Mouse (Mus musculus): Measurements from ENCODE around the gene Dtl. TPM values are rescaled to one million over a fixed set of nuclear protein-coding genes. Genes with fewer than 3 reads are reported as not detected.
A peak's percentile ranks its signal among the peaks of the same experiment; 100 is the strongest.

Gene Dtl
- polyA plus RNA-seq, 1 experiment from 2014 or later, result 7.7 TPM

DNA sequence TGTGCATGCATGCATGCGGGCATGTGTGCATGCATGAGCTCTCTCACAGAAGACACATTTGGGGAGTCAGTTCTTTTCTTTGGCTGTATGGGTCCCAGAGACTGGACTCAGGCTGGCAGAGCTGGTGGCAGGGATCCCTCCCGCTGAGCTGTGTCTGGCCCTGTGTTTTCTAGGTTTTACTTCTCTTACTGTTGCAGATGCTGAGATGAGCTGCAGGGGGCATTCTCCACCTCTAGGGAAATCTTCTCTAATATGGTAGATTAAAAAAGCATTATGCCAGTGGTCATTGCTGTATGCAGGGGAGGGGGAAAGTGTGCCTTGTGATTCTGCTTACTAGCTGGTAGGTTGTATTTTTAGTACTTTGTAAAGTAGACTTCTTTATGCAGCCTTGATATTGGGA lies 10.4 kb upstream of the Dtl start:
- Histone ChIP-seq H3K9ac (no peak overlapping the region), H3K36me3 (replicated peaks; ENCODE audit: control insufficient read depth, insufficient read depth) (peaks cover 74% of the 10 kb centered on the region), H3K27me3 (ENCODE audit: control insufficient read depth, insufficient read depth, low read length) (no peaks in the 10 kb centered on the region), H3K4me1 (replicated peaks; ENCODE audit: control insufficient read depth, insufficient read depth, low read length) (no peaks in the 10 kb centered on the region), H3K9me3 (ENCODE audit: control insufficient read depth, low read length) (no peaks in the 10 kb centered on the region), H3K4me3 (replicated peaks; ENCODE audit: low read length) (no peak overlapping the region), H3K27ac (no peak overlapping the region), H3K4me2 (replicated peaks) (no peak overlapping the region)
- WGBS, result 89% methylated on average over 2 of the region's 2 CpGs
- no peak for DNase-seq (ENCODE audit: low spot score)
- ATAC-seq (ENCODE audit: low FRiP score), result no peak

DNA sequence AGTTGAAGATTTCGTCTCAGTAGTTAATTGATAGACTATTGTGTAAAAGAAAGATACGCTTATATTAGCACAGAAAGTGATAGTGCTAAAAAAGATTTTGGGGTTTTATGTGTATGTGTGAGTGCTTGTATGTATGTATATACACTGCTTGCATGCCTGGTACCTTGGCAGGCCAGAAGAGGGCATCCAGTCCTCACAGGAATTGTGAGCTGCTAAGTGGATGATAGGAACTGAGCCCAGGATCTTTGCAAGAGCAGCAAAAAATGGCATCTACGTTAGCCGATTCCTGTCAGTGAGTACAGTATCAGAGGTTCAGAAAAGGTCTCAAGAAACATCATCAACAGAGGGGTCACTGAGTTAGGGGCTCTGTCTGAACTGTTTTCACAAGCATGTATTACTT lies 9.1 kb upstream of the Dtl start:
- ATAC-seq (ENCODE audit: low FRiP score) (no peak), DNase-seq (ENCODE audit: low spot score) (no peak)
- H3K27ac ChIP-seq, result no peak overlapping the region
- H3K9ac ChIP-seq, result no peak overlapping the region
- WGBS, result 96% methylated on average over 4 of the region's 4 CpGs
- H3K4me3 ChIP-seq (replicated peaks; ENCODE audit: low read length), result no peak overlapping the region
- no peaks in the 10 kb centered on the region for H3K9me3 ChIP-seq (ENCODE audit: control insufficient read depth, low read length)
- H3K4me1 ChIP-seq (replicated peaks; ENCODE audit: control insufficient read depth, insufficient read depth, low read length), result no peaks in the 10 kb centered on the region
- peaks cover 64% of the 10 kb centered on the region for H3K36me3 ChIP-seq (replicated peaks; ENCODE audit: control insufficient read depth, insufficient read depth)
- H3K4me2 ChIP-seq (replicated peaks), result no peak overlapping the region
- H3K27me3 ChIP-seq (ENCODE audit: control insufficient read depth, insufficient read depth, low read length), result no peaks in the 10 kb centered on the region

DNA sequence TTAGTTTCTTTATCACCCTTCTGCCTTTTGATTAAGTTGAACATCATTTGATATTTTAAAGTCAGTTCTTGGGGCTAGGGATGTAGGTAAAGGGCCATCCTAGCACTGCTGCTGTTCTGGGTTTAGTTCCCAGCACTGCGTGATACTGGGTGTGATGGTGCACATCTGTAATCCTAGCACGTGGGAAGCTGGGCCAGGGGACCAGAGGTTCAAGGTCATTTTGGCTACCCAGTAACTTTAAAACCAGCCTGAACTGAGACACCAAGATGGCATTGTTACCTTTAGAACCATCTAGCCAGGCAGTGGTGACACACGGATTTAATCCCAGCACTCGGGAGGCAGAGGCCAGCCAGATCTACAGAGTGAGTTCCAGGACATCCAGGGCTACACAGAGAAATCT lies 8.5 kb upstream of the Dtl start:
- Histone ChIP-seq H3K4me3 (replicated peaks; ENCODE audit: low read length) (no peak overlapping the region), H3K27ac (no peak overlapping the region), H3K9ac (no peak overlapping the region), H3K27me3 (ENCODE audit: control insufficient read depth, insufficient read depth, low read length) (no peaks in the 10 kb centered on the region), H3K4me1 (replicated peaks; ENCODE audit: control insufficient read depth, insufficient read depth, low read length) (no peaks in the 10 kb centered on the region), H3K9me3 (ENCODE audit: control insufficient read depth, low read length) (no peaks in the 10 kb centered on the region), H3K4me2 (replicated peaks) (no peak overlapping the region), H3K36me3 (replicated peaks; ENCODE audit: control insufficient read depth, insufficient read depth) (peaks cover 58% of the 10 kb centered on the region)
- no peak for ATAC-seq (ENCODE audit: low FRiP score)
- DNase-seq (ENCODE audit: low spot score), result no peak
- 97% methylated on average over 4 of the region's 4 CpGs for WGBS

DNA sequence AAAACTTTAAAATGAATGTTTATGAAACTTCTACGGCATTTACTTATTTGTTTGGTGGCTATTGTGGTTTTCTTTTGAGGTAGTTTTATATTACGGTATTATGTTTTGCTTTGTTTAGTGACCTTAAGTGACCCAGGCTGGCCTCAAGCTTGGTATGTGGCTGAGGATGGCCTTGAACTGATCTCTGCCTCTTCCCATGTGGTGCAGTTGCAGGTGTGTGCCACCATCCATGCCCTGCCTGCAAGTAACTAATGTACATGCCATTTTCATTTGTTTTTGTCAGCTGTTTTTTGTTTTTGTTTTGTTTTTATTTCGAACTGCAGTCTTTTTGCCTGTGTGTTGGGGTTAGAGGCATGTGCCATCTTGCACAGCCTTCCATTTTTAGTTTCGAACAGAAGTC lies 6.3 kb upstream of the Dtl start:
- Histone ChIP-seq H3K4me1 (replicated peaks; ENCODE audit: control insufficient read depth, insufficient read depth, low read length) (peaks cover 15% of the 10 kb centered on the region), H3K27ac (no peak overlapping the region), H3K4me3 (replicated peaks; ENCODE audit: low read length) (no peak overlapping the region), H3K9me3 (ENCODE audit: control insufficient read depth, low read length) (no peaks in the 10 kb centered on the region), H3K4me2 (replicated peaks) (no peak overlapping the region), H3K27me3 (ENCODE audit: control insufficient read depth, insufficient read depth, low read length) (no peaks in the 10 kb centered on the region), H3K36me3 (replicated peaks; ENCODE audit: control insufficient read depth, insufficient read depth) (peaks cover 37% of the 10 kb centered on the region), H3K9ac (no peak overlapping the region)
- ATAC-seq (ENCODE audit: low FRiP score) (no peak), DNase-seq (ENCODE audit: low spot score) (no peak)
- WGBS, result 92% methylated on average over 4 of the region's 4 CpGs

DNA sequence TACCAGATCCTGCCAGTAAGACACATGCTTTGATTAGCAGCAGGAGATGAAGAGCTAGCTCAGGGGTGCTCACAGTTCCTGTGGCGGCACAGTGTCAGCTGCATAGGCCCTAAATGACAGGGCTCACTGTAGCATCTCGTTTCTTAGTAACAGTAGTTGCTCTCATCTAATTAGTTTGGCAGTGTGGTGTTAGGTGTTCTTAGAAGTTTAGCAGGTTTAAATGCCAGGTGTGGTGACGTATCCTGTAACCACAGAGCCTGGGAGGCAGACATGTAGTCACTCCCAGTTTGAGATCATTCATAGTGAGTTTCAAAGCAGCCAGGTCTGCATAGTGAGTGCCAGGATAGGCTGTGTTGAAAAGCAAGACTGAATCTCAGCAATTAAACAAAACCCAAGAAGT lies 4.2 kb upstream of the Dtl start:
- no peak overlapping the region for H3K4me2 ChIP-seq (replicated peaks)
- H3K27me3 ChIP-seq (ENCODE audit: control insufficient read depth, insufficient read depth, low read length), result no peaks in the 10 kb centered on the region
- whole genome bisulfite sequencing, result 98% methylated on average over 3 of the region's 3 CpGs
- H3K9ac ChIP-seq, result no peak overlapping the region
- no peaks in the 10 kb centered on the region for H3K9me3 ChIP-seq (ENCODE audit: control insufficient read depth, low read length)
- ATAC-seq (ENCODE audit: low FRiP score) (no peak), DNase-seq (ENCODE audit: low spot score) (no peak)
- H3K4me3 ChIP-seq (replicated peaks; ENCODE audit: low read length), result no peak overlapping the region
- peaks cover 24% of the 10 kb centered on the region for H3K4me1 ChIP-seq (replicated peaks; ENCODE audit: control insufficient read depth, insufficient read depth, low read length)
- peaks cover 23% of the 10 kb centered on the region for H3K36me3 ChIP-seq (replicated peaks; ENCODE audit: control insufficient read depth, insufficient read depth)
- H3K27ac ChIP-seq, result no peak overlapping the region

DNA sequence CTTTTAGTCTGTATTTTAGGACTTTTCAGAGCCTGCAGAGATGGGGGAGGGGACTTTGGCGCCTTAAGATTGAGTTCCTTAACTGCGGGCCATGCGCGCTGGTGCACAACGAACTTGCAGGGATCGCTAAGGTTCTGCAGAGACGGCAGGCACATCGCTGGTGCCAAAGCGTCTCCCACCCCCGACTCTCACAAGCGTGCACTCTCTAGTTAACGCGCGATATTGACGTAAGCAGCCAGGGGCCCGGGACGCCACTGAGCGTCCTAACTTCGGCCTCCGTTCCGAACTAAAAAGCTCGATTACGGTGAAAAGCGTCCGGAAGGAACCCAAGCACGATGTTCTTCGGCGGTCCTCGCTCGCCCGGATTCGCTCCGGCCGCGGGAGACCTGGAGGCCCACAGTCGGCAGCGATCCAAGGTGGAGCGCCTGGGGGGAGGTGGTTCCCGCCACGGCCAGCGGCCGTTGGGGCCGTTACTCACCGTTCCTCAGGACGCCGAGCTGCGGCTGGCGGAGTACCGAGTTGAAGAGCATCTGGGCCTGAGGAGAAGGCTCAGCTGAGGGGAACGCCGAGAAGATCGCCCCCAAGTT lies 380 bp downstream of the Dtl start:
- Histone ChIP-seq H3K9me3 (ENCODE audit: control insufficient read depth, low read length) (no peaks in the 10 kb centered on the region), H3K9ac (peak overlapping the region; percentile 58), H3K4me2 (replicated peaks) (peak overlapping the region; percentile 94), H3K4me3 (replicated peaks; ENCODE audit: low read length) (peak overlapping the region; percentile 71), H3K27me3 (ENCODE audit: control insufficient read depth, insufficient read depth, low read length) (no peaks in the 10 kb centered on the region), H3K4me1 (replicated peaks; ENCODE audit: control insufficient read depth, insufficient read depth, low read length) (peaks cover 31% of the 10 kb centered on the region), H3K36me3 (replicated peaks; ENCODE audit: control insufficient read depth, insufficient read depth) (no peaks in the 10 kb centered on the region), H3K27ac (peak overlapping the region; percentile 58; the same call in 1 of the 2 replicates)
- DNase-seq (ENCODE audit: low spot score), result peak; percentile 49
- ATAC-seq (ENCODE audit: low FRiP score), result no peak
- WGBS, result under 1% methylated on average over 52 of the region's 52 CpGs

DNA sequence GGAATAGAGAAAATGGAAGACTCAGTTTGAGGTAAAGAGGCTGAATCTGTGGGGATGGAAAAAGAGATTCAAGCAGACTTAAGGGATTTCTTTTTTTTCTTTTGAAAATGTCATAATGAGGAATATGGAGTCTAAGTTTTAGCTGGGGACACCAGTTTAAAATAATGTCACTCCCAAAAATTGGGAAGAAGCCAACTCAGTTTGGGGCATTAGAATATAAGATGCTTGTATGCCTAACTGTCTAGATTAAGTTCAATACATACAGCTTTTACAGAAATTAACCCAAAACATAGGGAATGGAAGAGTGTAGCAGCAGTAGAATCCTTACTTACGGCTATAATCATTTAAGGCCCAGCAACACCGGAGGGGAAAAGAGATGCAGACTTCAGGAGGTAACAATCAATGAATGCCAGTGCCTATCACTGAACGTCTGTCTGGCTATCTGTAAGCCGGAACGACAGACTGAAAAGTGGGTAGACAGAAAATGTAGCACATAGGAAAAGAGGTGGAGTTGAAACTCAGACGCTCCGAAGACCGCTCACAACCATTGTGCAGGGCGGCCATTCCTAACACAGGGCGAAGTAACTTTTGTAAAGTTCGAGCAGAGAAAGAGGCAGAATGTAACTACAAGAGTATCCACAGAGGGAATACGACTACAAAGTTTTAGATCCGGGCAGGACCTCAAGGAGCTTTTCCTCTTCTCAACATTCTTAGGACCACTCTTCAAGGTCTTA lies 1.3 kb downstream of the Dtl start:
- Histone ChIP-seq H3K4me2 (replicated peaks) (peak overlapping the region; percentile 94), H3K36me3 (replicated peaks; ENCODE audit: control insufficient read depth, insufficient read depth) (no peaks in the 10 kb centered on the region), H3K4me1 (replicated peaks; ENCODE audit: control insufficient read depth, insufficient read depth, low read length) (peaks cover 31% of the 10 kb centered on the region), H3K4me3 (replicated peaks; ENCODE audit: low read length) (peak overlapping the region; percentile 71), H3K9ac (peak overlapping the region; percentile 58), H3K27me3 (ENCODE audit: control insufficient read depth, insufficient read depth, low read length) (no peaks in the 10 kb centered on the region), H3K9me3 (ENCODE audit: control insufficient read depth, low read length) (no peaks in the 10 kb centered on the region), H3K27ac (0 out of 2 replicates have a peak overlapping the region, but pooled peaks have one; percentile 58)
- DNase-seq (ENCODE audit: low spot score) (no peak), ATAC-seq (ENCODE audit: low FRiP score) (no peak)
- 2% methylated on average over 13 of the region's 13 CpGs for WGBS

DNA sequence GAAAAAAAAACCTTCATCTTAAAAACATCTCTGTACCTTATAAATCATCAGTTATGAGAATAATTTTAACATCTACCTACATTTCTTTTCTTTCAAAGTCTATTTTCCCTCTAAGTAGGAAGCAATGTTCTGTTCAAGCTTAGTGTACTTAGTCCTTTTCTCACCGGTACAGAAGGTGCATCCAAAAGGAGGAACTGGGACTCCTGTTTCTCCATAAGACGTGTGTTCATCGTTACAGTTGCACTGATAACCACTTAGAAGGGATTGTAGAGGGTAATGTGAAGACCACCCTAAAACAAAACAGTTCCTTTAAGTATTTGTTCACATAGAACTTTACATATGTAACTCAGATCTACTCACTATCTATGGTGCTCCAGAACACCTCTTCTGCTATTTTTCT lies 4.9 kb downstream of the Dtl start:
- no peak for ATAC-seq (ENCODE audit: low FRiP score)
- no peaks in the 10 kb centered on the region for H3K9me3 ChIP-seq (ENCODE audit: control insufficient read depth, low read length)
- 88% methylated on average over 3 of the region's 3 CpGs for WGBS

DNA sequence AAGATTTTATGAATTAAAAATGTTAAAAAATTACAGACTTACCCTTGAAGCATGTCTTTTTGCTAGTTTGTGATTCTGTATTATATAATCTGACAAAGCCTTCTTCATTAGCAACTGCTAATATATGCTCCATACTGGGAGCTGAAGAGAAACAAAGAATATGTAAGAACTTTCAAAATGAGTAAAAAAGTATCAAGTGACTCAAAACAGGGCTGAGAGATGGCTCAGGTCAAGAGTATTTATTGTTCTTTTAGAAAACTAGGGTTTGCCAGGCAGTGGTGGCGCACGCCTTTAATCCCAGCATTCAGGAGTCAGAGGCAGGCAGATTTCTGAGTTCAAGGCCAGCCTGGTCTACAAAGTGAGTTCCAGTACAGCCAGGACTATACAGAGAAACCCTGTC lies 5.7 kb downstream of the Dtl start:
- H3K9me3 ChIP-seq (ENCODE audit: control insufficient read depth, low read length), result no peaks in the 10 kb centered on the region
- no peak overlapping the region for H3K27ac ChIP-seq
- H3K4me3 ChIP-seq (replicated peaks; ENCODE audit: low read length), result no peak overlapping the region
- H3K27me3 ChIP-seq (ENCODE audit: control insufficient read depth, insufficient read depth, low read length), result no peaks in the 10 kb centered on the region
- WGBS, result 98% methylated on average over 2 of the region's 2 CpGs
- no peak overlapping the region for H3K4me2 ChIP-seq (replicated peaks)
- no peak overlapping the region for H3K9ac ChIP-seq
- 0 out of 2 replicates have a peak, but pooled peaks cover 8% of the 10 kb centered on the region for H3K4me1 ChIP-seq (replicated peaks; ENCODE audit: control insufficient read depth, insufficient read depth, low read length)
- ATAC-seq (ENCODE audit: low FRiP score), result no peak
- no peak for DNase-seq (ENCODE audit: low spot score)
- no peaks in the 10 kb centered on the region for H3K36me3 ChIP-seq (replicated peaks; ENCODE audit: control insufficient read depth, insufficient read depth)

More for the DNA sequence above, 4.9 kb downstream of the Dtl start:
- no peak overlapping the region for H3K4me3 ChIP-seq (replicated peaks; ENCODE audit: low read length)
- no peak for DNase-seq (ENCODE audit: low spot score)
- H3K4me1 ChIP-seq (replicated peaks; ENCODE audit: control insufficient read depth, insufficient read depth, low read length), result 0 out of 2 replicates have a peak, but pooled peaks cover 10% of the 10 kb centered on the region
- no peak overlapping the region for H3K27ac ChIP-seq
- H3K4me2 ChIP-seq (replicated peaks), result no peak overlapping the region
- no peaks in the 10 kb centered on the region for H3K36me3 ChIP-seq (replicated peaks; ENCODE audit: control insufficient read depth, insufficient read depth)
- H3K27me3 ChIP-seq (ENCODE audit: control insufficient read depth, insufficient read depth, low read length), result no peaks in the 10 kb centered on the region
- no peak overlapping the region for H3K9ac ChIP-seq
